Mouse (Mus musculus) olfactory bulb, adult 2 months (tissue): Measurements from ENCODE around the gene Gemin4.
"Not testable (repeated sequence)": the region's sequence is repeated elsewhere in the genome, so short reads cannot be mapped to it uniquely, and the experiment has no call there.

ENCODE experiments used
- CTCF ChIP-seq: fragments of 200-500 bp; IDR thresholded peaks from 2 replicates; pipeline ENCODE4 v1.5.1; 2012; ENCODE audit warnings: low read depth, mild to moderate bottlenecking, low read length, moderate library complexity; ENCODE audit not compliant: insufficient read depth
- POLR2A ChIP-seq: fragments of 200-500 bp; IDR thresholded peaks from 2 replicates; pipeline ENCODE4 v1.6.1; 2012; ENCODE audit warnings: mild to moderate bottlenecking, low read depth, low read length, moderate library complexity; ENCODE audit not compliant: insufficient read depth

GRCm38 (mm10) chr11:76211595-76211994 is 5.9 kb downstream of the Gemin4 start:
- not testable (repeated sequence) for TF ChIP-seq CTCF, POLR2A
